Mouse (Mus musculus): ENCODE results near the gene Gab2.

DNA sequence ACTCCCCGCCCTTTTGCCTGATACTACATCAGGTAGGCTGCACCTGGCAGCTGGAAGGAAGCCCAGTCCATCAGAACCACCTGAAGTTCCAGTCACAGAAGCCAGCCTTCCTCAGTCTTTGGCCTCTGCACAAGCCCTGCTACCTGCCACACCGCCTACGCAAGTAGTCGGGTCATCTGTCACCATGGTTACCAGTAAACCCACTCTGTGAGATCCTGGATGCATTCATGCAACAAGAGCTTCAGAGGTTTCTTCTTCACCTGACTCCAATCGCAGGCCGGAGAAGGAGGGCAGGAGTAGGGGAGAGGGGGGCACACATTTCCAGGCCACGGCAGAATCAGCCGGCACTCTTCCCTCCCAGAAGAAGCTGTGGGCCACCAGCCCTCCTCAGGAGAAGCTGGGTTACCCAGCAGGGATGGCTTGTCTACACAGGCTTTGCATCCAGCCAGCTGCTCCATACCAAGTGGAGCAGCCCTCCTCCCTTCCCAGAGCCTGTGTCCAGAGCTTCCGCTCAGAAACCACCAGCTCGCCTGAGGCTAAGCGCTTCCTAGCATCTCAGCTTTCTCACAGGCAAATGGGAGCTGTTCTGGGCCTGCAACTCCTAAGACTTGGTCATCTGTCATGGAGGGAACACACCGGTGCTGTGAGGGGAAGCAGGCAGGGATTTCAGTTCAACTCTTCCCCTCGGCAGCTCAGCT lies 247.7 kb downstream of the Gab2 start:
- TF ChIP-seq CTCF (IDR thresholded peaks at IDR 0.05; ENCODE audit: control insufficient read depth, insufficient read depth, low read length) = no peak
- no peak for TF ChIP-seq POLR2A (IDR thresholded peaks at IDR 0.05; ENCODE audit: borderline replicate concordance, control insufficient read depth, low read depth, low read length)

All from bone marrow, adult 2 months (tissue).